Mouse (Mus musculus) C2C12 (cell line): Measurements from ENCODE around the gene Shtn1. TPM values are rescaled to one million over a fixed set of nuclear protein-coding genes. Genes with fewer than 3 reads are reported as not detected.
A peak's percentile ranks its signal among the peaks of the same experiment; 100 is the strongest.

Experiments
- H3K27me3 ChIP-seq: one replicate; pipeline ENCODE4 v1.6.1; 2011; ENCODE audit not compliant: control insufficient read depth, insufficient read depth, insufficient read length
- H3K36me3 ChIP-seq: one replicate; pipeline ENCODE4 v1.6.1; 2011; ENCODE audit not compliant: control insufficient read depth, insufficient read depth
- H3K4me3 ChIP-seq: one replicate; pipeline ENCODE4 v1.5.1; 2011; ENCODE audit warnings: mild to moderate bottlenecking, control low read depth; ENCODE audit not compliant: poor library complexity, insufficient read depth, severe bottlenecking
- H3K79me2 ChIP-seq: one replicate; pipeline ENCODE4 v1.6.1; 2011; ENCODE audit not compliant: control insufficient read depth, insufficient read depth
- H3K79me3 ChIP-seq: one replicate; pipeline ENCODE4 v1.6.1; 2011; ENCODE audit warnings: low read depth, control low read depth
- H3ac ChIP-seq: one replicate; pipeline ENCODE3; 2011; ENCODE audit warnings: low read depth; ENCODE audit not compliant: control insufficient read depth, insufficient read length
- CEBPB ChIP-seq: IDR thresholded peaks from one replicate; pipeline ENCODE4 v1.6.1; 2011; ENCODE audit warnings: low read depth, mild to moderate bottlenecking, control low read depth, moderate library complexity
- CTCF ChIP-seq: IDR thresholded peaks from one replicate; pipeline ENCODE4 v1.5.1; 2011; ENCODE audit not compliant: control insufficient read depth, insufficient read depth, insufficient read length
- FOSL1 ChIP-seq: IDR thresholded peaks from one replicate; pipeline ENCODE4 v1.8.0; 2011; ENCODE audit warnings: mild to moderate bottlenecking, low read length; ENCODE audit not compliant: poor library complexity, insufficient read depth, severe bottlenecking
- MAX ChIP-seq: IDR thresholded peaks from one replicate; pipeline ENCODE4 v1.6.1; 2011; ENCODE audit warnings: mild to moderate bottlenecking, control low read depth
- MYOD1 ChIP-seq: IDR thresholded peaks from one replicate; pipeline ENCODE4 v1.6.1; 2011; ENCODE audit warnings: low read depth; ENCODE audit not compliant: control insufficient read depth, insufficient read length
- MYOG ChIP-seq: IDR thresholded peaks from one replicate; pipeline ENCODE4 v1.6.1; 2011; ENCODE audit not compliant: control insufficient read depth, insufficient read length; ENCODE audit errors: extremely low read depth
- USF1 ChIP-seq: IDR thresholded peaks from one replicate; pipeline ENCODE4 v1.6.1; 2011; ENCODE audit warnings: low read depth, mild to moderate bottlenecking, control low read depth, moderate library complexity
- polyA plus RNA-seq: library from polyadenylated mRNA; unstranded; fragments of >200 nt; fragmentation: generic; extraction: Trizol; gene quantifications from one replicate; pipeline ENCODE4 v1.2.1, GENCODE M21; 2012; ENCODE audit warnings: missing spikeins

The Shtn1 gene
- polyA plus RNA-seq, 1 experiment = 0.26 TPM

- Histone ChIP-seq H3K79me3 (peaks cover 1% of the 10 kb centered on the region), H3K79me2 (no peaks in the 10 kb centered on the region), H3K4me3 (no peak overlapping the region), H3K36me3 (no peaks in the 10 kb centered on the region), H3ac (no peak overlapping the region), H3K27me3 (peaks cover 4% of the 10 kb centered on the region)
- TF ChIP-seq CTCF (no peak), MAX (no peak), USF1 (no peak), MYOD1 (no peak), CEBPB (no peak), FOSL1 (no peak), MYOG (no peak)
Observed at GRCm38 (mm10) chr19:59006577-59007340, 69.1 kb downstream of the Shtn1 start.

- TF ChIP-seq FOSL1 = no peak
- no peak for TF ChIP-seq USF1
- no peak for TF ChIP-seq CEBPB
- TF ChIP-seq MAX = no peak
- no peak for TF ChIP-seq MYOD1
- no peak for TF ChIP-seq CTCF
- no peak for TF ChIP-seq MYOG
- Histone ChIP-seq H3K27me3 (peaks cover 6% of the 10 kb centered on the region), H3ac (no peak overlapping the region), H3K36me3 (no peaks in the 10 kb centered on the region), H3K4me3 (no peak overlapping the region), H3K79me3 (no peaks in the 10 kb centered on the region), H3K79me2 (no peaks in the 10 kb centered on the region)
Observed at GRCm38 (mm10) chr19:59002827-59003226, 73.1 kb downstream of the Shtn1 start.

- peaks cover 2% of the 10 kb centered on the region for H3K27me3 ChIP-seq
- TF ChIP-seq FOSL1 (no peak), CTCF (no peak)
- no peak overlapping the region for H3ac ChIP-seq
- H3K4me3 ChIP-seq = no peak overlapping the region
- no peaks in the 10 kb centered on the region for H3K79me2 ChIP-seq
- no peaks in the 10 kb centered on the region for H3K36me3 ChIP-seq
- H3K79me3 ChIP-seq = no peaks in the 10 kb centered on the region
Observed at GRCm38 (mm10) chr19:58981571-58981970, 94.3 kb downstream of the Shtn1 start.

- H3K27me3 ChIP-seq = no peaks in the 10 kb centered on the region
Observed at GRCm38 (mm10) chr19:58980056-58980440, 95.9 kb downstream of the Shtn1 start.

GRCm38 (mm10) chr19:58979436-58980055, 96.4 kb downstream of the Shtn1 start:
- no peaks in the 10 kb centered on the region for H3K36me3 ChIP-seq
- no peaks in the 10 kb centered on the region for H3K79me3 ChIP-seq
- H3K79me2 ChIP-seq = no peaks in the 10 kb centered on the region
- peak overlapping the region; percentile 12 for H3K4me3 ChIP-seq
- H3K27me3 ChIP-seq = no peaks in the 10 kb centered on the region
- no peak overlapping the region for H3ac ChIP-seq
- TF ChIP-seq MAX (no peak), MYOG (no peak), MYOD1 (peak; percentile 91), CEBPB (no peak)

More at GRCm38 (mm10) chr19:58980056-58980440, 95.9 kb downstream of the Shtn1 start:
- Histone ChIP-seq H3ac (no peak overlapping the region), H3K36me3 (no peaks in the 10 kb centered on the region), H3K79me2 (no peaks in the 10 kb centered on the region), H3K79me3 (no peaks in the 10 kb centered on the region), H3K4me3 (no peak overlapping the region)
- TF ChIP-seq MAX = no peak
- no peak for TF ChIP-seq MYOD1
- TF ChIP-seq MYOG = no peak
- TF ChIP-seq FOSL1 = no peak
- TF ChIP-seq CEBPB = no peak

- peak overlapping the region; percentile 33 for H3ac ChIP-seq
- H3K79me2 ChIP-seq = no peaks in the 10 kb centered on the region
- peak overlapping the region; percentile 12 for H3K4me3 ChIP-seq
- H3K36me3 ChIP-seq = no peaks in the 10 kb centered on the region
- TF ChIP-seq USF1 (peak; percentile 82), CEBPB (no peak), MYOD1 (no peak), MAX (peak; percentile 50), CTCF (no peak), FOSL1 (peak; percentile 26)
- H3K79me3 ChIP-seq = no peaks in the 10 kb centered on the region
- no peaks in the 10 kb centered on the region for H3K27me3 ChIP-seq
Observed at GRCm38 (mm10) chr19:58978401-58979171, 97.3 kb downstream of the Shtn1 start.
